Mouse (Mus musculus) neural tube, embryonic 12.5 days (tissue): ENCODE measurements at regions not wholly inside any gene's neighbourhood (a gene's known extent, or its start where the extent isn't known, plus 50 kb on each side); places are given as distances from the start of the nearest gene placed in this dataset.

ENCODE experiments used
- ATAC-seq: fragments of 200-750 bp; cut with Nextera tagmentation; 2 replicates; pipeline ENCODE4 v1.8.0; 2017; ENCODE audit warnings: low read depth, mild to moderate bottlenecking, moderate TSS enrichment, moderate library complexity; ENCODE audit not compliant: low FRiP score
- H3K27ac ChIP-seq: fragments of 300-500 bp; sonication (generic); 2 replicates; pipeline ENCODE4 v1.5.1; 2016
- H3K27me3 ChIP-seq: fragments of 300-500 bp; sonication (generic); replicated peaks from 2 replicates; pipeline ENCODE4 v1.6.1; 2016; ENCODE audit warnings: mild to moderate bottlenecking
- H3K36me3 ChIP-seq: fragments of 300-500 bp; sonication (generic); 2 replicates; pipeline ENCODE4 v1.6.1; 2016; ENCODE audit warnings: mild to moderate bottlenecking
- H3K4me1 ChIP-seq: fragments of 300-500 bp; sonication (generic); 2 replicates; pipeline ENCODE4 v1.6.1; 2016
- H3K4me2 ChIP-seq: fragments of 300-500 bp; sonication (generic); replicated peaks from 2 replicates; pipeline ENCODE4 v1.6.1; 2016; ENCODE audit warnings: mild to moderate bottlenecking
- H3K4me3 ChIP-seq: fragments of 300-500 bp; sonication (generic); 2 replicates; pipeline ENCODE4 v1.5.1; 2016
- H3K9ac ChIP-seq: fragments of 300-500 bp; sonication (generic); 2 replicates; pipeline ENCODE4 v1.6.1; 2016; ENCODE audit warnings: mild to moderate bottlenecking
- H3K9me3 ChIP-seq: fragments of 300-500 bp; sonication (generic); 2 replicates; pipeline ENCODE4 v1.6.1; 2016; ENCODE audit warnings: mild to moderate bottlenecking
- WGBS: fragments of 180-500 bp; shearing (Covaris S2); methylation state at CpG from one replicate; pipeline ENCODE4 v1.1.7; 2016; 5-methylcytosine and 5-hydroxymethylcytosine counted together

DNA sequence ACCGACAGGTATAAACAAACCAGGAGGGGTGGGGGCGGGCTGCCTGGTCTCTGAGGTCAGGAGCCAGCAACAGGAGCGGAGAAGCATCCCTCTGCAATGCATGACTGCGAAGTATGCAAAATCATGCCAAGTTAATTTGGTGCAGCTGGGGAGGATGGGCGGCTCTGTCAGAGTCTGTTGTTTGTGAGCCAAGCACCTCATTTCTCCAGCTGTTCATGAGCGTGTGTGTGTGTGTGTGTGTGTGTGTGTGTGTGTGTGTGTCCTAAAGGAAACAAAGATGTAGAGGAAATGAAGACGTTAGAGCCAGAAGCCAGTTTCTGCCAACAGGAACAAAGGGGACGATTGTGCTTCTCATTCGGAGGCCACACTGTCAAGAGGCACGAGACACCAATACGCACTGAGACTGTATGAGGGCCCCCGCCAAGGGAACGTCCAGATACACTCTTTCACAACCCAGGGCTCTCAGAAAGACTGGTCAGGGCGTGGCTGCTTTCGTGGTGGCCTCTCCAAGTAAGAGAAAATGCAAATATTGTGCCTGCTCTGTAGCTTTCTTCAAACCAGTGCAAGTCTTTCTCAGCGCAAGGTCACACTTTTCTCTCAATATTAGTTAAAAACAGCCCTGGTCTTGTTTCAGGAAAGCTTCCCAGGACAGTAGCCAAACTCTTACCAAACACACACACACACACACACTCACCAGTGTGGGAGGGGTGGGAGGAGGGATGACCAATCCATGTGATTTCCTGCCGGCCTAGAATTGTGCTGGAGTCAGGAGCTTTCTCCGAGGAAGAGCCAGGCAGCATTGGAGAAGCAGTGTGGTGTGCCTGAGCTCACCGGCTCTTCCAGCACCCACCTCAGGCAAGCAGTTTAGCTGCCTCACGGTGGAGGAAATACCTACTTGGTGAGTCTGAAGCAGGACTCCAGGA, 80.8 kb downstream of the Vcpkmt start:
- H3K4me2 ChIP-seq: peak overlapping the region; percentile 37
- peaks cover 11% of the 10 kb centered on the region for H3K4me1 ChIP-seq
- no peaks in the 10 kb centered on the region for H3K27me3 ChIP-seq
- H3K36me3 ChIP-seq: no peaks in the 10 kb centered on the region
- H3K4me3 ChIP-seq: no peak overlapping the region
- H3K27ac ChIP-seq: 0 out of 2 replicates have a peak overlapping the region, but pooled peaks have one; percentile 33
- WGBS: 25% methylated on average over 20 of the region's 20 CpGs
- H3K9ac ChIP-seq: peak overlapping the region; percentile 29; the same call in 1 of the 2 replicates
- no peaks in the 10 kb centered on the region for H3K9me3 ChIP-seq
- peak; percentile 83 for ATAC-seq

DNA sequence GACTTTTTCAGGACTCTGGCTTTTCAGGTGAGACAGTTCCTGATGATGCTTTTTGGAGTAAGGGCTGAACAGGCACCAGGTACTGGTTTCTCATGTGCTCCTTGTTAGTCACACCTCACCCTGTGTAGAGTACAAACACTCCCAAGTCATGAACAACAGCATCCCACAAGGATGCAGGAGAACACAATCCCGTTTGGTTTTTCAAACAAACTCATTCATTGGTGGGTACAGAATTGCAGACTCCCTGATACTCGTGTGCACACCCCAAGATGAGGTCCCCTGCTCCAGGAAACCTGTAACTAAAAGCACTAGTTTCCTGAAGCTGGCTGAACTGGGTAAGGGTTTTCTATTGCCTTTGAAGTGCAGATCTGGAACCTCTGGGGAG, 81.5 kb downstream of the Vcpkmt start:
- no peaks in the 10 kb centered on the region for H3K9me3 ChIP-seq
- no peak for ATAC-seq
- H3K27ac ChIP-seq: no peak overlapping the region
- peaks cover 11% of the 10 kb centered on the region for H3K4me1 ChIP-seq
- WGBS: 39% methylated on average over 2 of the region's 2 CpGs
- H3K9ac ChIP-seq: 0 out of 2 replicates have a peak overlapping the region, but pooled peaks have one; percentile 29
- H3K27me3 ChIP-seq: no peaks in the 10 kb centered on the region
- no peak overlapping the region for H3K4me3 ChIP-seq
- H3K36me3 ChIP-seq: no peaks in the 10 kb centered on the region
- H3K4me2 ChIP-seq: peak overlapping the region; percentile 37; the same call in 1 of the 2 replicates

DNA sequence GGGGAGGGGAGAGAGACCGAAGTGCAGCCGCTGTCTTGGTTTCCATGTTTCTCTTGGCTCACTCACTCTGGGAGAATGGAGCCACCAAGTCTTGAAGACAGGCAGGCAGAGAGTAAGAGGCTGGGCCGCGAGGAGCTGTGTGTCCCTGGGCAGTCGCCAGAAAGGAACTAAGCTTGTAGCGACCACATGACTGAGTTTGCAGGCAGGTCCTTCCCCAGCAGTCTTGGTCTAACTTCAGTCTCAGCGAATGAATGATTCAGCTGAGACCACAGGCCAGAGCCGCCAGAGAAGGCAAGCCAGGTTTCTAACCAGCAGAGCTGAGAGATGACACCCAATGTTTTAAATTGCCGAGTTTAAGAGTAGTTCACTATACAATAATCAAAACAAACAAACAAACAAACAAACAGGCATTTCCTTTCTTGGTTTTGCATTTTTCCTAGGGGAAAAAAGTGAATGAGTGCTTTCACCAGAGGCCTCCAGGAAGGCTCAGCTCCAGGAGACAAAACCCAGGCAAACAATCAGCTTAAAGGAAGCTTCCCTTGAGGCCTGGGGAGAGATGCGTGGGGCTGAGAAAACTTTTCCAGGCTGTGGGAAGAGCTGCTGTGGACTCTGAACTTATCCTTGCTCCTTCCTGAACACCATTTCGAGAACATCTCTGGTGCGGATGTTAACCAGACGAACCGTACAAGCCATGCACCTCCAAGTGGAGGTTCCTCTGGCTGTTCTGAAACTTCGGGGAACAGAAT, 82.1 kb downstream of the Vcpkmt start:
- ATAC-seq: no peak
- Histone ChIP-seq H3K36me3 (no peaks in the 10 kb centered on the region), H3K27ac (no peak overlapping the region), H3K4me2 (no peak overlapping the region), H3K9ac (no peak overlapping the region), H3K9me3 (no peaks in the 10 kb centered on the region), H3K27me3 (no peaks in the 10 kb centered on the region), H3K4me3 (no peak overlapping the region), H3K4me1 (peaks cover 11% of the 10 kb centered on the region)
- 76% methylated on average over 15 of the region's 15 CpGs for WGBS

DNA sequence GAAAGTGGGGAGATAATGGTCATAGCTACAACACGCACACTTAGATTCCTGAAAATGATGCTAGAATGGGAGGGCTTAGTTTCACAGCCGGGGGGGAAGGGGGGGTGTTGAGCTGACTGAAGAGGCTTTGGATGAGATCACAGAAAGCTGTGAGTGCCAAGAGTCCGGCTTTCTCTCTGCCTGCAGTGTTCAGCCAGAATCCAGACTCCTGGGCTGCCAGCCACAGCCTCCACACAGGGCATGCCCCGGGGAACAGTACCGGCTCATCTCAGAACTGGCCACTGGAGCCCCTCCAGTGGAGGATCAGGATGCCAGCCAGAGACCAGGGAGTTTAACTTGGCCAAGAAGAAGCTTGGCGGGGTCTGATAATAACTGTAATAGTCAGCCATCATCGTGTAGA, 85.7 kb downstream of the Vcpkmt start:
- no peak overlapping the region for H3K4me2 ChIP-seq
- peaks cover 7% of the 10 kb centered on the region for H3K4me1 ChIP-seq
- H3K9ac ChIP-seq: no peak overlapping the region
- H3K9me3 ChIP-seq: no peaks in the 10 kb centered on the region
- H3K27ac ChIP-seq: no peak overlapping the region
- H3K36me3 ChIP-seq: no peaks in the 10 kb centered on the region
- WGBS: 87% methylated on average over 7 of the region's 7 CpGs
- ATAC-seq: no peak
- H3K4me3 ChIP-seq: no peak overlapping the region
- H3K27me3 ChIP-seq: no peaks in the 10 kb centered on the region

DNA sequence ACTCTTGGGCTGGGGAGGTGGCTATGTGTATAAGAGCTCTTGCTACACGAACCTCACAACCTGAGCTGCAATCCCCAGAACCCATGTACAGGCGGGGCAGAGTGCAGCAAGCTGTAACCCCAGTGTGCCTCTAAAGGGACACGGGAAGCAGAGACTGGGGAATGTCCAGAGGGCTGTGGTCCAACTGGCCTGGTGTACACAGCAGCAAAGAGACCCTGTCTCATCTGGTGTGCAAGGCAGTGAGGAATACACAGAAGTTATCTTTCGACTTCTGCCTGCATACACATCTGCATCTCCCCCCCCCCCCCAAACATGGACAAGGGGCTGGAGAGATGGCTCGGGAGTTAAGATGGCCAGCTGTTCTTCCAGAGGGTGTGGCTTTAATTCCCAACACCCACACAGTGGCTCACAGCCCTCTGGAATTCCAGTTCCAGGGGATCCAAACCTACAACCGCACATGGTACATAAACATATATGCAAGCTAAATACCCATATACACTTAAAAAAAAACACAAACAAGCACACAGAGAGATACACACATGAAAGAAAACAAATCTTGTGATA, 86.4 kb downstream of the Vcpkmt start:
- H3K27me3 ChIP-seq: no peaks in the 10 kb centered on the region
- H3K36me3 ChIP-seq: no peaks in the 10 kb centered on the region
- 0 out of 2 replicates have a peak, but pooled peaks cover under 1% of the 10 kb centered on the region for H3K4me1 ChIP-seq
- no peak overlapping the region for H3K4me2 ChIP-seq
- no peak for ATAC-seq
- H3K9me3 ChIP-seq: no peaks in the 10 kb centered on the region
- no peak overlapping the region for H3K9ac ChIP-seq
- H3K27ac ChIP-seq: no peak overlapping the region
- H3K4me3 ChIP-seq: no peak overlapping the region
- WGBS: 80% methylated on average over 6 of the region's 6 CpGs

DNA sequence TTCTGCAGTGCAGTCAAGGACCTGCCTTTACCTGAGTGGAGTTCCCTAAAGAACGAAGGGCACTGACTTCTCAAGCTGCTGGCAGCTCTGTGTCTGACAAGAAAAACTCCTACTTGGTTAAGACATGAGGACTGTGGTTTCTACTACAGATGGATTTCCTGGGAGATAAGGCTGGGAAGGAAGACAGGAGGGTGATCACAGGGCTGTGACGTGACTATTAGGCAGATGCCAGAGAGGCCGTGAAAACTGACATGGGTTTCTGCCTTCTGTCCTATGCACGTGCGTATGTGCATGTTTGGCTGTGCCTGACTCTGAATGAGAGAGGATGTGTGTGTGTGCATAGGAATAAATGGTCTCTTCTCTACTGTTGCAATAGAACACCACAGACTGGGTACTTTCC, 87.1 kb downstream of the Vcpkmt start:
- Histone ChIP-seq H3K4me2 (no peak overlapping the region), H3K27me3 (no peaks in the 10 kb centered on the region), H3K9me3 (no peaks in the 10 kb centered on the region), H3K4me1 (no peaks in the 10 kb centered on the region), H3K9ac (no peak overlapping the region), H3K4me3 (no peak overlapping the region), H3K36me3 (no peaks in the 10 kb centered on the region), H3K27ac (no peak overlapping the region)
- 89% methylated on average over 5 of the region's 5 CpGs for WGBS
- ATAC-seq: no peak

DNA sequence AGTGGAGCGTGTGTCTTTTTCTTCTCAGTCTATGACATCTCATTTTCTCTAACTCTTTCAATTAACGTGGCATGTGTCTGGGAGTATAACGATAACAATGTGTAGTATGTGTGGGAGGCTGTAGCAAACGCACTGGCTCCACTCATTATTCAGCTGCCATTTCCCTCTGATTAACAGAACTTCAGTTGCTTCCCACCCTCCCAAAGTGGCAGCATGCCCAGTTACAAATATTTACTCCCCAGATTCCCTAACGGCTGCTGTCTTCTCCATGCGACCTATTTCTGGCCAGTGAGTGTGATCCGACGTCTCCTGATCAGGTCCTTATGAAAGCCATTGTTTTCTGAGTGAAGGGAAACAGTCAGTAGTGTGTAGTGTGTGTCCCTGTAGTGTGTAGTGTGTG, 88.2 kb downstream of the Vcpkmt start:
- Histone ChIP-seq H3K4me3 (no peak overlapping the region), H3K4me1 (no peaks in the 10 kb centered on the region), H3K27ac (no peak overlapping the region), H3K9me3 (no peaks in the 10 kb centered on the region), H3K9ac (no peak overlapping the region), H3K36me3 (no peaks in the 10 kb centered on the region), H3K27me3 (no peaks in the 10 kb centered on the region), H3K4me2 (no peak overlapping the region)
- ATAC-seq: no peak
- WGBS: 87% methylated on average over 8 of the region's 8 CpGs

DNA sequence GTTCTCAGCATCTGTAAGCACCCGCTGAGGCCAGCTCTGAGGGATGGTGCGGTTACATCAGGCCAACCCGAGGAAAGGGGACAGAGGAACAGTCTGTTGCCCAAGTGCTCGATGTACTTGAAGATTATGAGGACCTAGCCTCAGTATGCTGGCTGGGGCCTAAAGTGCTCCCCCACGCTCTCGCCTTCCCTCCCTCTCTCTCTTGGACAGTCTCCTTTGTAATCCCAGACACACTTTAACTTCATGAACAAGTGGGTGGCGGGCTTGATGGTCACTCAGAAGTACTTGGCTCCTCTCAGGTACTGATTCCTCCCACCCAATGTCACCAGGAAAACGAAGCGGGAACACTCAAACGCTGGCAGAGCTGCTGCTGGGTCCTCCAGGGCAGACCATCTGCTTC, 93.1 kb downstream of the Vcpkmt start:
- no peak overlapping the region for H3K4me3 ChIP-seq
- no peaks in the 10 kb centered on the region for H3K36me3 ChIP-seq
- no peaks in the 10 kb centered on the region for H3K9me3 ChIP-seq
- no peak overlapping the region for H3K27ac ChIP-seq
- no peak overlapping the region for H3K4me2 ChIP-seq
- H3K9ac ChIP-seq: no peak overlapping the region
- no peaks in the 10 kb centered on the region for H3K27me3 ChIP-seq
- WGBS: 92% methylated on average over 10 of the region's 10 CpGs
- H3K4me1 ChIP-seq: peaks cover 9% of the 10 kb centered on the region; the same call in 1 of the 2 replicates
- ATAC-seq: no peak

DNA sequence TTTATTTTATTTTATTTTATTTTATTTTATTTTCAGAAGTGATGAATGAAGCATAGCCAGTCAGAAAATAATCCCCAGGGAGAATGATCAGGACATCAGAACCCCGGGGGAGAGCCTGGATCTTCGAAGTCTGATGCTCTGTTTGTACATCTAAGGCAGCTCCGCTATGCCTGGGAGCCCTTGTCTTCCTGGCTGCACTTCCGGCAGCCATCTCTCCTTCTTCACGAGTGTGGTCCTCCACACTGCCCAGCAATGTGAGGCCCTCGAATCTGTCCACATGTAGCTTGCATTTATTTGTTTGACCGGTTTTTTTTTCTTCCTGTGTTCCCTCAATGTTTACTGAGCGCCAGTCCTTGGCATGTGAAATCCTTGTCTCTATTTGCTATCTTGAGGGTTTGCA, 95.9 kb downstream of the Vcpkmt start:
- peaks cover 9% of the 10 kb centered on the region; the same call in 1 of the 2 replicates for H3K4me1 ChIP-seq
- H3K4me3 ChIP-seq: no peak overlapping the region
- no peak overlapping the region for H3K27ac ChIP-seq
- 84% methylated on average over 8 of the region's 8 CpGs for WGBS
- no peaks in the 10 kb centered on the region for H3K36me3 ChIP-seq
- H3K4me2 ChIP-seq: no peak overlapping the region
- ATAC-seq: no peak
- no peaks in the 10 kb centered on the region for H3K9me3 ChIP-seq
- H3K27me3 ChIP-seq: no peaks in the 10 kb centered on the region
- H3K9ac ChIP-seq: no peak overlapping the region

DNA sequence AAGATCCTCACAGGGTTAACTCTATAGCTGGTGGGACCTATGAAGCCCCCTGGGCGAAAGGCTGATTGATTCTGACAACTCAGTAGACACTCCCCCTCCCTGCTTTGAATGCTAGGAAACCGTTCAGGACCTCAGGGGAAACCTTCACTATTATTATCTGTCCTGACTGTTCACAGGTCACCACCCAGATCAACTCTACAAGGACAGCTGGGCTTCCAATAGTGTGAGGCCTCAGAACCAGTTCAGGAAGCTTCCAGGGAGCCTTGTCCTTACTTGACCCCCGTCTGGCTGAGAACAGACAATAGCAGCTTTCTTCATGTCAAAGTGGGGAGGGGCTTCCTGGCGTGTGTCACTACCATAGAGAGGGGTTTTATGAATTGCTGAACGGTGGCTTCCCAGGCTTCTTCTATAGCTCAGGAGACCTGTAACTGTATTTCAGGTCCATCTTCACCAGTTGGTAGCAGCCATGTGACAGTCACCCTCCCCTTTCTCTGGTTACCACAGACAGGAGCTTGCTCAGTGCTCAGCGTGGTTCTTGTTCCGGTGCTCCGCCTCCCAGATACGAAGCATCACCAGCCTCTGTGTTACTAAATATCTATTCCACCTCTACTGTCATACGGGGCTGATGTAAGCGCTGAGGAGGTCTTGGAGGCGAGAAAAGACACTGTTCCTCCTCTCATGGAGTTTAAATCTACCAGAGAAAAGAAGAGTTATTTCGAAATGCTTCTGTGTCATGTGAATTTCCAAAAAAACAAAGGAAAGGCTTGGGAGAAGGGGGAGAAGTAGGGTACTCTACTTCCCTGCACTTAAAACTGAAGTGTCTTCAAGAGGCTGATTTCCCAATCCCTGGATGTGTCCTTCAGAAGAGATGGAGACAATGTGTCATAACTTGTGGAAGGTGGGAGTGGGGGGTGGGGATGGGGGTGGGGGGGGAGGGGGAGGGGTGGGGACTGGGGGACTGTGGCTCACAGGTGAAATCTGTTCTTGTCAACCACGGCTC, 96.9 kb downstream of the Vcpkmt start:
- ATAC-seq: peak; percentile 61; the same call in 1 of the 2 replicates
- H3K4me1 ChIP-seq: peaks cover 9% of the 10 kb centered on the region; the same call in 1 of the 2 replicates
- H3K4me2 ChIP-seq: peak overlapping the region; percentile 16
- H3K36me3 ChIP-seq: no peaks in the 10 kb centered on the region
- WGBS: 27% methylated on average over 14 of the region's 14 CpGs
- no peaks in the 10 kb centered on the region for H3K9me3 ChIP-seq
- no peak overlapping the region for H3K27ac ChIP-seq
- no peak overlapping the region for H3K4me3 ChIP-seq
- H3K27me3 ChIP-seq: no peaks in the 10 kb centered on the region
- H3K9ac ChIP-seq: no peak overlapping the region

DNA sequence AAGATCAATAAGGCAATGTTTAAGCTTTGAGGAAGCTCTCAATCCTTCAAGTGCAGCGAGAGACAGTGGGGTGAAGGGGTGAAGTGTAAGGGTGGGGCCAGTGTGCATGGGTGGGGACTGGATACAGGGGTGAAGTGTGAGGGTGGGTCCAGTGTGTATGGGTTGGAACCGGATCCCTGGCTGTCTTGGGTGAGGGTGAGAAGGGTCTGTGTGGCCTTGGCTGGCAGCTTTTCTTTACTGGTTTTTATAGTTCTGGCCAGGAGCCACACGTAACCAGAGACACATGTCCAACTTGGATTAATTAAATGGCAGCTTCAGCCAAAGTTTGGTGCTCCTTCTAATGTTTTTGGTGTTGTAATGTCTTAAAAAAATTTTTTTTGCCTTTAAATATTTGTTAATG, 101.4 kb downstream of the Vcpkmt start:
- Histone ChIP-seq H3K27ac (no peak overlapping the region), H3K36me3 (no peaks in the 10 kb centered on the region), H3K9ac (no peak overlapping the region), H3K27me3 (no peaks in the 10 kb centered on the region), H3K4me3 (no peak overlapping the region), H3K4me1 (peaks cover 15% of the 10 kb centered on the region), H3K4me2 (no peak overlapping the region), H3K9me3 (no peaks in the 10 kb centered on the region)
- ATAC-seq: no peak
- 94% methylated on average over 3 of the region's 3 CpGs for WGBS
